Mouse (Mus musculus) lung, adult 2 months (tissue): Measurements from ENCODE around the gene Rpl23.

Experiments used
- CTCF ChIP-seq: fragments of 200-500 bp; IDR thresholded peaks from 2 replicates; pipeline ENCODE4 v1.5.1; 2011; ENCODE audit warnings: mild to moderate bottlenecking, low read length, control low read depth; ENCODE audit not compliant: insufficient read depth
- POLR2A ChIP-seq: fragments of 200-500 bp; IDR thresholded peaks from 2 replicates; pipeline ENCODE4 v1.6.1; 2011; ENCODE audit warnings: low read depth, mild to moderate bottlenecking, control low read depth, low read length, borderline replicate concordance; ENCODE audit errors: extremely low read depth

DNA sequence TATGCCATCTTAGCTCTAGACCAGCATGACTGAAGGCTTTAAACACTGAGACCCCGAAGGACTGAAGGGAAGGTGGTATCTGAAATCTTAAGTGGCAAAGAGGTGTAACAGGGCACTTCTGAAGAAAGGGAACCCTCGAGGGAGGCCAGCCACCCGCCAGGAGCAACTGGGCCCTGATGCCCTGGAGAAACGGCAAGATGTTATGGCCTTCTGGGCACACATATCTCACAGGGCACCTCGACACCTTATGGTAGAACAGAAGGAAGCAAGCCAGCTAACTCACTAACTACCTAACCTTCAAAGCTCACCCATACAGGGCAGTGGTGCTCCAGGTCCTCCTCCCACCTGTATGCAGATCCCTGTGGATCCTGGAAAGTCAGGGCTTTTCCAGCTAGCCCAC, 40.1 kb downstream of the Rpl23 start:
- TF ChIP-seq CTCF (no peak), POLR2A (no peak)
